Mouse (Mus musculus) ES-E14 (cell line): ENCODE measurements around the gene Jph3.

Experiments
- CHD2 ChIP-seq: IDR thresholded peaks from 2 replicates; pipeline ENCODE4 v1.6.1; 2014; ENCODE audit warnings: mild to moderate bottlenecking, low read depth, low read length, inconsistent platforms
- HCFC1 ChIP-seq: IDR thresholded peaks from 2 replicates; pipeline ENCODE4 v1.6.1; 2012; ENCODE audit warnings: low read length, inconsistent platforms, borderline replicate concordance; ENCODE audit not compliant: insufficient read depth
- ZC3H11A ChIP-seq: IDR thresholded peaks from 2 replicates; pipeline ENCODE4 v1.6.1; 2012; ENCODE audit warnings: low read depth, mild to moderate bottlenecking, inconsistent platforms, low read length, borderline replicate concordance
- ZNF384 ChIP-seq: IDR thresholded peaks from 2 replicates; pipeline ENCODE4 v1.6.1; 2012; ENCODE audit warnings: low read depth, low read length, inconsistent platforms

- no peak for TF ChIP-seq HCFC1
- TF ChIP-seq ZC3H11A: no peak
- no peak for TF ChIP-seq CHD2
- TF ChIP-seq ZNF384: no peak
Observed at GRCm38 (mm10) chr8:121842064-121842955, 112.9 kb downstream of the Jph3 start.
